Mouse (Mus musculus) frontal cortex, adult 2 months (tissue): ENCODE results near the gene Gng7. TPM values are rescaled to one million over a fixed set of nuclear protein-coding genes. Genes with fewer than 3 reads are reported as not detected.
"Not testable (repeated sequence)": the region's sequence is repeated elsewhere in the genome, so short reads cannot be mapped to it uniquely, and the experiment has no call there.

Experiments used
- DNase-seq, 2 experiments: peaks; one replicate each; pipeline ENCODE4 v3.0.0; 2022; ENCODE audit warnings: low spot score in 1 of 2; ENCODE audit errors: extremely low spot score in 1 of 2
- polyA plus RNA-seq: library from polyadenylated mRNA; depleted of rRNA; stranded (reverse); fragments of >200 nt; gene quantifications from 2 replicates; pipeline ENCODE4 v1.2.3, GENCODE M21; 2012

Gng7 gene
- polyA plus RNA-seq, 1 experiment = 101 TPM

DNA sequence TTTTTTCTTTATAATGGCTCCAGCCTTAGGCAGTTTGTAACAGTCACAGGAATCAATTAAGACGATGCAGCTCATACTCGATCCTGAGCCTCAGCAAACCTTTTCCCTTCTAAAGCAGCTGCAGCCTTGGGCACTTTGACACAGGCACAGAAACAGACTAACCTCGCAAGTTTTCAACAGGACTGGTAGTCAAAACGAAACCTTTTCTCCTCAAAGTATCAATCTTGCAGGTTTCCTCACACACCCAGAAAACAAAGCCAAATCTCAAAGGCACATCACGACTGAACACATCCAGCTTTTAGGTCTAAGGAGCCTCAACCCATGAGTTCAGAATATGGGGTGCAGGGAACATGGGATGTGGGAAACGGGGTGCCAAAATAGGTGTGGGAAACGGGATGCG, 17.4 kb downstream of the Gng7 start:
- DNase-seq = no peak

DNA sequence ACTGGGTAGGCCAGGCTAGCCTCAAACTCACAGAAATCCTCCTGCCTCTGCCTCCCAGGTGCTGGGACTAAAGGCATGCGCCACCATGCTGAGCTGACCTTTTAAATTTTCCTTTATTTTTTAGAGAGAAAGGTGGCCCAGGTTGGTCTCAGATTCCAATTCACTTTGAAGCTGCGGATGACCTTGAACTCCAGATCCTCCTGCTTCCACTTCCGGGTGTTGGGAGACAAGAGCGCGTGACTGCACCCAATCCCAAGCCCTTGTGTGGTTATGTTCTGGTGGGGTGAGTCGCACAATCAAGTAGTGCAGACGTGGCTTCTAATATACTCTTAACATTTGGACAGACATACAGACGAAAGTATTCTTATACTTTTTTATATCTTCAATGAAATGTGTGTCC, 18.2 kb downstream of the Gng7 start:
- DNase-seq = no peak

DNA sequence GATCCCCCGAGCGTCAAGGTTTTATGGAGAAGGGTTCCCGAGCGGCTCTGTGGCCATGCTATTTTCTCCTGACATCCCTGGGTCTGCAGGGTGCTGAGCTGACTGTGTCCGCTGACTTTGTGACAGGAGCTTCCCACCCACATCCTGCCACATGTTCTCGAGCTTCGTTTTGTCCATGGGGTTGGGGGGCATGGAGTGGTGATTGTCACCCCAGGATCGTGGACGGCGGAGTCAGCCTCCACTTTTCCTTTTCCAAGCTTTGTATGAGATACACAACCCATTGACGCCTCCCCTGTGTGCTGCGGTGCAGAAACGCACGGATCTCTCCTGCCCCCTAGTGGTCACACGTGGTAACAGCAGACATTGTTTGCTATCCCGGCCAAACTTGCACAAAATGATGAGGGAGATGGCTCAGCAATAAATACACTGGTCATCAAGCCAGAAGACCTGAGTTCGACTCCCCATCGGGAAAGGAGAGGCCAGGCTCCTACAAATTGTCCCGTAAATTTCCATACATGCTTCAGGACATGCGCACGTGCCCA, 19.6 kb downstream of the Gng7 start:
- DNase-seq = peak in 1 of 2 experiments; percentile 93

DNA sequence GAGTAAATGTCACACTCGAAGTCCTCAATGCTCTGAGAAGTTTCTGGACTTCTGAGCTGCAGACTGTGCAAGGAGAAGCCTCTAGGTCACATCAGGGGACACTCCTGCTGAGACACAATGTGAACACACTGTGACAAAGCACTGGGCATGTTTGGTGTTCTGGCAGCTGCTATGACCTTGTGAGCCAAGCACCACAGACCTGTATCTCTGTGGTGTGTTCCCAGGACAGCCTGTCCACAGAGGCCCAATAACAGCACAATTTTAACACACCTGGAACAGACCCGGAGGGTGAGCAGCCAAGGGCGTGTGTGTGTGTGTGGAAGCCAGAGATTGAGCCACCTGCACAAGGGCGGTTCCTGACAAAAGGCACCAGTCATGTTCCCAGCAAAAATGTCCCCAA, 20.1 kb downstream of the Gng7 start:
- DNase-seq = no peak

DNA sequence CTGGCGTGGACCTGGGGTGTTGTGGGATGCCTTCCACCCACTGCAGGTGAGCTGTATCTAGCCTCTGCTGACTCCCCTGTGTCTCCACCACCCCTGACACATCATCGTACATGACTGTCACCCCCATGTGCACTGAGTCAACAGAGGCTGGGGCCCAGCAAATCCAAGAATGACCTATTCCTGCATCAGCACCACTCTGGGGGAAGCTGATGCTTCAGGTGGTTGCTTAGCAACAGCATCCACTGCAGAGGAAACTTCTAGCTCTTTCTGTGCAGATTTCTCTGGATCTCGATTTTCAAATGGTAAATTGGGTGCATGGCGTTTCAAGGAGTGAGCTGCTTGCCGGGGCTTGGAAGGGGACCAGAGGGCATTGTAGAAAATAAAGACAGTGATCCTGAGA, 21.5 kb downstream of the Gng7 start:
- DNase-seq = peak in 1 of 2 experiments; percentile 60

DNA sequence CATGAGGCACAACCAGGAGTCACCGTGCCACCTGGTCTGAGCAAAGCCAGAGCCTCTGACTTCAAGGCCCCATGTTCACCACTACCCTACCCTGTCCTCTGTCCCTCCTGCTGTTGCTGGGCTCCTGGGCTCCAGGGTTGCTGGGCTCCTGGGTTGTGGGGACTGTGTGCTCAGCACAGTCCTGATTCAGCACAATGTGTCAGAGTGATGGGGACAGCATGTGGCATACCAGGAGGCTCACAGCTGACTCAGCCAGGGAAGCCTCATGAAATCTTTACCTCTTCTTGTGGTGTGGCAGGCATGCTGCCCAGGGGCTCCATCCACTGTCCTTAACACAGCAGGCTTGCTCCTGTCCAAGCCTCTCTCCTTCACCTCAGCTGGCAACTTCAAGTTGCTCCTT, 22.8 kb downstream of the Gng7 start:
- no peak for DNase-seq

DNA sequence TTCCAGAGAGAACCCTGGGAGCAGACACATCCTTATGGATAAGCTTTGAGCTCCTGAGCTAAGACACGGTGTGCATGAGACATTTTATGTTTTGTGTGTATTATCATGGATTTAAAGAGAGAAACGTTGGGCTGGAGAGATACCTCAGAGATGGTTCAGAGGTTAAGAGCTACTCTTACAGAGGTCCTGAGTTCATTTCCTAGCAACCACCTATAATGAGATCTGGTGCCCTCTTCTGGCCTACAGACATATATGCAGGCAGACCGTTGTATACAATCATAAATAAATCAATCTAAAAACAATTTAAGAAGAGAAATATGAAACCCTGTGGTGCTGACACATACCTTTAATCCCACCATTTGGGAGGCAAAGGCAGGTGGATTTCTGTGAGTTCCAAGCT, 23.7 kb downstream of the Gng7 start:
- DNase-seq = no peak

DNA sequence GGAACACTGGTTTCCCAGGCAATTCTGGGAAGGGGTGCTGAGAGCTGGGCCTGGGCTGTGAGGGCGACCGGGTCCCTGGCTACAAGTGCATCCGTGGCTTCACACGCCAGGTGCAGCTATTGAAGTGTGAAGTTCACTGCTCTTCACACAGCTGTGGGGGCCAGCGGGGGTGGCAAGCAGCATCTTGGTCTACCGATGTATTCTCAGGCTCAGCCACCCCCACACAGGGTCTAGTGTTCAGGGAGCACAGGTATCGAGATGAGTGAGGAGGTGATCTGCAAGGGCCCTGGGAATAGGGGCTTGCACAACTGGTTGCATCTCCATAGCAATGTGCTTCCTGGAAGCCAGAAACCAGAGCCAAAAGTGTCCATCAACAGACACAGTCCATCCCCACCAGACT, 24.3 kb downstream of the Gng7 start:
- no peak for DNase-seq

DNA sequence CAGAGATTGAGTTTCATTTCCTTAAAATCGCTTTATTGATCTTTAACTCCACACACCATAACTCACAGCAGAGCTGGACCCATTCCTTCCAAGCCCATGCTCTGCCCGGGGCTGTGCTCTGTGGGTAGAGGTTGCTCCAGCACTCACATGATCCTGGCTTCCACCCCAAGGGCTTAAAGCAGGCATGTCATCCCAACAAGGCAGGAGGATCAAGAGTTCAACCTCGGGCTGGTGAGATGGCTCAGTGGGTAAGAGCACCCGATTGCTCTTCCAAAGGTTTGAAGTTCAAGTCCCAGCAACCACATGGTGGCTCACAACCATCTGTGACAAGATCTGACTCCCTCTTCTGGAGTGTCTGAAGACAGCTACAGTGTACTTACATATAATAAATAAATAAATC, 24.9 kb downstream of the Gng7 start:
- not testable (repeated sequence) for DNase-seq

DNA sequence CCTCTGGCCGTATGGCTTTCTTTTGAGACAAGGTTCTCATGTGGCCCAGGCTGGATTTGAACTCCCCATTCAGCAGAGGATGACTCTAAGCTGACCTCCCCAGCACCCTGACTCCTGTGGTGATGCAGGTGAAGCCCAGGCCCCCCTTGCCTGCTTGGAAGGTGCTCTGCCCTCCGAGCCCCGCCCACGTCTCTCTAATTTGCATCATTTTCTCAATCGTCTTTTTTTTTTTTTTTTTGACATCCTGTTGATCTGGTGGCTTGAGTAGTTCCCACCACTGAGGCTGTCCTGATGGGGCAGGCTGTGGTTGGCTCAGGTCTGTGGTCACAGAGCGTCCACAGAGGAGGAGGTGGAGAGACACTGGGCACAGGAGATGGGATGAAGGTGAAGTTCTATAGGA, 25.3 kb downstream of the Gng7 start:
- no peak for DNase-seq

DNA sequence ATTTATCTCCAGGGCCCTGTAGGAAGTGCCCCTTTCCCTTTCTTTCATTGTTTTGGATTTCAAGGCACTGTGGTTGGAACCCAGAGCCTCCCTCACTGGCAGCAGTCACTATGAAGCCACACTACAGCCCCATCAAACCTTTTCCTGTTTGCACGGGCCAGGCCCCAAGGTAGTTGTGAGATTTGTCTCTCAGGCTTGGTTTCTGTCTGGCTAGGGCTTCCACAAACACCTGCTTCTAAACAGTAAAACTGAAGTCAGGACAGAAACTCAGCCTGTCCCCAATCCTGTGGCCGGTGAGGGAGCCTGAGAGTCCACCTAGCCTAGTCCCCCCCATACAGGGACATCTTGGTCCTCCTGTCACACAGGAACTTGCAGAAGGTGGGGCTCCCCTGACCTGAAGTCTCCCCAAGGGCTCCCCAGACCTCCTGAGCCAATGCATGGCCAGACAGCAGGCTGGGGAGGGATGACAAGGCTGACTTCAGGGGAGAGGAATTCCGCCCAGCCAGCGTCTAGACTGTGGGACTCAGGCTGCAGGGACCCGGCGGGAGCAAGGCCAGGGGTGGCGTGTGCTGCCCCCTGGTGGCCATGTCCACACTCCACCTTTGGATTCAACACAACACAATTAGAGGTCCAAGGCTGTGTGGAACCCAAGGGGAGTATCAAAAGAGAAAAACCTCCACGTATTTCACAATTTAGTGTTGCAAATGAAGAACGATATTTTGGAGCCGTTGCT, 26.9 kb downstream of the Gng7 start:
- DNase-seq = peak in 1 of 2 experiments; percentile 74

DNA sequence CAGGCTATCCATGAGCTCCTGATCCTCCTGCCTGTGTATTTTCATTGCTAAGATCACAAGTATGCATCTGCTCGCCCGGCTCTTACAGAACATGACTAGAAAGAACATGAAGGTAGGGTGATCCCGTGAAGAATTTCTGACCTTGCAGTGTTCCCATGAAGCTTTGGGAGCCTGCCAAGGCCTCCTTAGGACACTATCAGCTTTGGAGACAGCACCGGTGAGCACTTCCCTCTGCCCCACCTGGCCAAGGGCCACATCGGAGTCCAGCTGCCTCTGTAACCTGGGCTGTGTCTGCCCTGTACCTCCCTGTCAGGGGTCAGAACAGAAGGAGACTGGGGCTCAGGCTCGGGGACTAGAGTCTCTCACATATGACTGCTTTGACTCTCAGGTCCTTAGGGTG, 28.0 kb downstream of the Gng7 start:
- DNase-seq = no peak

DNA sequence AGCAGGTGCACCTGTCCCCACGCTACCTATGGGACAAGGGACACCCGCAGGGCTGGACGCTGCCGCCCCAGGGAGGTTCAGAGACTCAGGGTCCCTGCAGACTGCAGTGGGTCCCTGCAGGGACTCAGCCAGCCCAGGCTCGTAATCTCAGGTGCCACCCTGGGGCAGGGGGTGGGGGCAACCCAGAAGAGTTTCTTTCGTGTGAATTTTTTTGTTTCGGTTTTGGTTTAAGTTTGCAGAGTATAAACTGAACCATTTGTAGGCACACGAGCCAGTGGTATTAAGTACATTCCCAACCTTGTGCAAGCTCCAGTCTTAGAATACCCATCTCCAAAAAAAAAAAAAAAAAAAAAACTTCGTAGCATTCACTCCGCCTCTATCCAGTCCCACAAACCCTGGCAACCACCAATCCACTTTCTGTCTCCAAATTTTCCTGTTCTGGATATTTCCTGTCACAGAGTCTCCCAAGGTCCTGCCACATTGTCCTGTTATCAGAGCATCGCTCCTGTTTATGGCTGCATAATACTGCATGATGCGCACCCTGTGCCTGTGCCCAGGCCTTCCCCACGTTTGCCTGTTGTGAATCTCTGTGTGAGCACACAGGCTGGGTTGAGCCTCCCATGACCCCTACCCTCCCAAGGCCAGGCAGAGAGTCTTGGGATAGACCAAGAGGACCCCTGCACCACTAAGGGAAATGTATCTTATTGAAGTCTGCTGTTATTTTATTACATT, 28.6 kb downstream of the Gng7 start:
- DNase-seq = no peak

DNA sequence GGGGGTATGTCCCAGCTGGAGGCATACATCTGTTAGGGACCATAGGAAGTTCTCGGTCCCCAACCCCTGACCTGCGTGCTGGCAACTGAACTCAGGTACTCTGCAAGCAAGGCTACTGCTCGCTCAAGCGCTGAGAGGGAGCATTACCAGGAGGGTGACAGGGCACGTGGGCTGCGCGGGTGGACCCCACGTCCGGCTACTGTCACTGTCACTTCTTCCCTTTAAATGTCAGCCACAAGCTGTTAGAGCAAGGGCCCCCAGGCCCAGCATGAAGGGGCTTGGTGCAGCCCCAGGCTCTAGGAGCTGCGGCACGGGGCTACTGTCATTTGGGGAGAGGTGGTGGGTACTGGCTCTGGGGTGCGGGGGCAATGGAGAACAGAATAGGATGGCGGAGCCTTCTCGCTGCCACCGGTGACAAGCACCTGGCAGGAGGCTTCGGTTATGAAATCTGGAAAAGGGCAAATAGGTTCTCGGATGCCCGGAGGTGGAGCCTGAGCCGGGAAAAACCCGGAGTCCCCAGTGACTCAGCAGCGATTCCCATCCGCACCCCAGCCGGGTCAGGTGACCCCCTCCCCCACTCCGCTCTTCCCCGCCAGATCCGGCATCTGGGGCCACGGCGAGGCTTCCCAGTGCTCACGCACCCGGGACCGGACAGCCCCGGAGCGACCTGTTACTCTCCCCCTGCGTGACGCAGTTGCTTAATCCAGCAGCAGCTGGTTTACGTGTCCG, 29.3 kb downstream of the Gng7 start:
- DNase-seq = peak in 1 of 2 experiments; percentile 50

DNA sequence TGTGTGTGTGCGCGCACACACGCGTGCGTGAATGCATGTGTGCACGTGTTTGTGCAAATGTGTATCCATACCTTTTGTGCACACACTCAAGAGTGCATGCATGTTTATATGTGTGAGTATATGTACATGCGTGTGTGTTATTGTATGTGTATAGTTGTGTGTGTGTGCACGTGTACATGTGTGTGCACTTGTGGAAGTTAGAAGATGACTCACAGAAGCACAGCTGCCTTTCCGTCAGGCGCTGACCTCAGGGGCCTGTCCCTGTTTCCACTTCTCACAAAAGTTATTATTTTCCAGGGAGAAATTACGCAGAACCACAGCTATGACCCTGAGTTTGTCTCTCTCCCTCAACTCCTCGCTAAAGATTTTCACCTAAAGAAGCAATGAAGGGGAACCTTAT, 30.5 kb downstream of the Gng7 start:
- no peak for DNase-seq

DNA sequence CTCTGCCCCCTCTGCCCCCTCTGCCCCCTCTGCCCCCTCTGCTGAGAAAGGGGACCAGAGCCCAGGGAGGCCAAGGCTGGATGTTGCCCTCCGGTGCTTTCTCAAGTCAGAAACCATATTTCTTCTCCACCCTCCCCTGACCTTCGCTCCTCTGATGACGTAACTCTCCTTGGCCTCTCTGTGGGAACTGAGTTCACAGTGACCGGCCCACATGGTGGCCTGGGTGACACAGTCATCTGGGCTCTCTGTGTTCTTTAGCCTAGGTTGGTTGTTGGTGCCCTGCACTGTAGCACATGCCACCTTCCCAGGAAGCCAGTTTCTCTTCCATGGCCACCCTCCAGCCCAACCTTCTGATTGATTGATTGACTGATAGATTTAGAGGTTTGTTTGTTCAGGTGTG, 32.4 kb downstream of the Gng7 start:
- DNase-seq = no peak

DNA sequence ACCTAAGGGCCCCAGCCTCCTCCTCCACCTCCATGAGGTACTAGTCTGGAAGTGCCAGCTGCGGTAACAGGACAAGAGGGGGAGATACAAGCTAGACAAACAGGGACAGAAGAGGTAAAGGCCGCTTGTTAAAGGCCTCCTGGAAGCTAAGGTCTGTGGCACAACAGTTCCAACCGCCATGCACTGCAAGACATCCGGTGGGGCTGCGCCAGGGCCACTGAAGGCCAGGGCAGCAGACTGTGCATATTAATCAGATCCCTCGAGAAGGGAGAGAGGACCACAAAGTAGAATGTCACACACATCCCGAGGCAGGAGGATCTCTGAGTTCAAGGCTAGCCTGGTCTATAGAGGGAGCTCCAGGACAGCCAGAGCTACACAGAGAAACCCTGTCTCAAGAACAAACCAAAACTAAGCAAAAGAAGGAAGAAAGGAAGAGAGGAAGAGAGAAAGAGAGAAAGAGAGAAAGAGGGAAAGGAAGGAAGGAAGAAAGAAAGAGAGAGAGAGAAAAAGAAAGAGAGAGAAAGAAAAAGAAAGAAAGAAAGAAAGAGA, 33.1 kb downstream of the Gng7 start:
- DNase-seq = no peak

DNA sequence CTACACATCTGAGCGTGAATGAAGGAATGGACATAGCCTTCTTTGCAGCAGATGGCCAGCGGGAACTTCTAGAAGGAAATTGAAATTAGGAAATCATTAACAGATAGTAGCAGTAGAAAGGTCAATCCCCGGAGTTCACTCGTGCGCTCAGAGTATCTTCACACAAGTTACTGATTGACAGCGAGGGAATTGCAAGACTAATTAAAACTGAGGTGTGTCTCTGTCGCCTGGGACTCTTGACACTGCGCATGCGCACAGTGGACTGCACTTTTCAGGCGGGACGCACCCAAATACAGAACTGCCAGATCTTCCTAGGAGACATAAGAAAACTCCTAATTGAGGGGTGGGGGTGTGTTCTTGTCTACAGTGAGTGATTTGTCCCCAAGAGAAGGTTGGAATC, 39.3 kb downstream of the Gng7 start:
- no peak for DNase-seq

DNA sequence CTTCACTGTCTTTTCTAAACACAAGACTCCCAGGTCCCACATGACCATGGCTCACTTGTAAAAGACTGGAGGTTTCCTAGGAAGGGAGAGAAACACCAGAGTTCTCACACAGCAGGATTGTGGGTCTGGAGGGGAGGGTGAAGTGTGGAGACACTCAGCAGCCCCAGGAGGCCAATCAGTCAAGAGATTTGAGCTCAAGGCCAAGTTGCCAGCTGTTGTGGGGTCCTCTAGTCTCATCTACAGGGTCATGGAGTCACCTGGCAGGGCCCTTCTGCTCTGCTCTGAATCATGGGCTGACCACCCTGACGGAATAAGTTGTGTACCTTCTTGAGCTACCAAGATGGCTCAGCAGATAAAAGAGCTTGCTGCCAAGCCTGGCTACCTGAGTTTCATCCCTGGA, 41.0 kb downstream of the Gng7 start:
- DNase-seq = no peak

DNA sequence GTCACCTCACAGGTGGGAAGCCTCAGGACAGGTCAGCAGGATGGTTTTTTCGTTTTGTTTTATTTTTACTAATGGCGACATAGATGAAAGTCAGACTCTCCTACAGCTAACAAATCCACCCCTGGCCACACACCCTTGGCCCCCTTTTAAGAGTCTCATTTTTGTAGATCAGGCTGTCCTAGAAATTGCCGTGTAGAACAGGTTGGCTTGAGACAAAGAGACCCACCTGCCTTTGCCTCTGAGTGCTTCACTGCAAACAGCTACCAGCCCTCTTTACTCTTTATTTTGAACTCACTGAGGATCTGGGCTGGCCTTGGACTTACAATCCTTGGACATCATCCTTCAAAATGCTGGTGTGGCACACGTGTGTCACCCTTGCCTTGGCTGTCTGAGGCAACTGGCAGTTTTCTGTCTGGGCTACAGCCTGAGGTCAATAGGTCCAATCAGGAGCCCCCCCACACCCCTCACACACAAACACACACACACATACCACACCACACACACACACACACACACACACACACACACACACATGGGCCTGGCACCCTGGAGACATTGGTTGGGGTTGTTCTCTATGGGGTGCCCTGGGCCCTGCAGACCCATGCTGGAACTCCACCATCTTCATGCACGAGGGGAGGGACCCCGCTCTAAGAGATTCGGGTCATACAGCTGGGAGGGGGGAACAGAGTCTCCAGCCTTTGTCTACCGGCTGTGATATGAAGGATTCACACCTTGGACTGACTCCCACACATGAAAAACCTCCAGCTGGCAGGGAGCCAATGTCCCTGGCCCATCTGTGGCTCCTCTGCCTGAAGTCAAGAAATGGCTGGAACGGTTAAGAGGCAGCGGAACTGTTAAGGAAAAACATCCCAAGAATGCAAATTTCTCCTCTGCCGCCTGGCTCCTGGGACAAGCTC, 42.4 kb downstream of the Gng7 start:
- DNase-seq = peak in 1 of 2 experiments; percentile 52
